Mouse (Mus musculus): ENCODE data around the gene Cnih1.

The Cnih1 gene

GRCm38 (mm10) chr14:46725743-46726142 lies 62.5 kb downstream of the Cnih1 start:
- DNase-seq (ENCODE audit: extremely low read depth, low read depth): peak; percentile 26

All from MEL-GATA-1-ER (cell line).